Mouse (Mus musculus): ENCODE results near the gene Ldlrap1.

The Ldlrap1 gene

DNA sequence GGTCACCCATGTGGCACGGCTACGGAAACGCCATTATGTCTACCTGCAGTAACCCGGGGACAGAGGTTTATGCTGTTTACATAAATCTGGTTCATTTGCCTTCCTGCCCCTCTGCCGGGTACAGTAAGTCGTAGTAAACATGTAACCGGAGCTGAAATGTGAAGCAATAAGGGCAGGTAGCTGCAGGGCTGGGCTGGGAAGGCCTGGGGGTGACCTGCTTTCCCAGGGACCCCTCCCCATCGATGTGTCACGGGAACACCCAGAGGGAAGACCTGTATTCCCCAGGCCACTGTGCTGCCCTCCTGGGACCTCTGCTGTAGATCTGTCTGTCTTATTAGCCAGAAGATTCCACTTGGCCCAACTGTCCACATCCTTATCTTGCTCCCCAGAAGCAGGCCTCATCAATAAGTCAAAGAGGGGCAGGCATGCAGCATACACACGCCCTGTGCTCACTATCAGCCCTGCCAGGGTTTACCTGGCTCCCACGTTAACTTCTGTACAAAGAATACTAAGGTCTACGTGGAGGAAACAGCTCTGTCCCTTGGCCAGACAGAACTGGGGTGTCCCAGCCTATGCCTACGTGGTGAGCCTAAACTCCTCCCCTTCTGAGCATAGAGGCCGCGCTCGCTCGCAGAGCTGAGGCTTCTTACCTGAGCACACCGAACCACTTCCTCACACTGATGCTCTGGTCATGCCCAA lies 16.0 kb downstream of the Ldlrap1 start:
- no peak for DNase-seq (ENCODE audit: extremely low read depth, low read depth, low spot score)

DNA sequence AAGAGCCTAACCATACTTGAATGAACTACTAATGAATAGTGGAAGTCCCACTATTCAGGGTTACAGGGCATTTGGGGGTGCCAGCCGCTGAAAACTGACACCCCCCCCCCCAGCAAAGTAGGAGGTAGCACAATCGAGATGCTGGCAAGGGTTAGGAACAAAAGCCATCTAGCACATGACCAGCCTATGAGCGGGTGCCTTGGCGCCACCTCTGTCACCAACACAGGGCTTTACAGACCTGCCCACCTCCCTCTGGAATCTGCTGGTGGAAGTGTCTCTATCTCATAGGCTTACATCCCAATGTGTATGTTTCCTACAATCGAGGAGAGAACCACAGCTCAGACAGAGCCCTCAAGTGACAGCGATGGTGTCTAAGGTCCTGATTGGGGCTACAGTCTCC lies 17.0 kb downstream of the Ldlrap1 start:
- no peak for DNase-seq (ENCODE audit: extremely low read depth, low read depth, low spot score)

DNA sequence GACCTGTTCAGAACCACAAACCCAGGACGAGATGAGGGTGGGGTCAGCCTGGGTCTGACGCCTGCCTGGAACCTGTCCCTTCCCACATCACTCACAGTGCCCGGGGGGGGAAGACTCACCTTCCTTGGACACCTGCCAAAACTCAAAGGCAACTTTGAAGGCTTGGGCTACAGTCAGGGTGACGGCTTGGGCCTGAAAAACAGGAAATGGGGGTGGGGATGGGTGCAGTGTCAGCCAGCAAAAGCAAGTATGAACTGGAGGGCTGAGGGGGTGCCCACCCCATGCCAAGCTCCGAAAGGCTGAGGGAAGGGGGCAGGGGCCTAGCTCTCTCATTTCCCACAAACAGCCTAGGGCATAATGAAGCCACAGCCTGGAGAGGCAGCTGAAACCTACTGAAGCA lies 17.6 kb downstream of the Ldlrap1 start:
- DNase-seq (ENCODE audit: extremely low read depth, low read depth, low spot score) = no peak

DNA sequence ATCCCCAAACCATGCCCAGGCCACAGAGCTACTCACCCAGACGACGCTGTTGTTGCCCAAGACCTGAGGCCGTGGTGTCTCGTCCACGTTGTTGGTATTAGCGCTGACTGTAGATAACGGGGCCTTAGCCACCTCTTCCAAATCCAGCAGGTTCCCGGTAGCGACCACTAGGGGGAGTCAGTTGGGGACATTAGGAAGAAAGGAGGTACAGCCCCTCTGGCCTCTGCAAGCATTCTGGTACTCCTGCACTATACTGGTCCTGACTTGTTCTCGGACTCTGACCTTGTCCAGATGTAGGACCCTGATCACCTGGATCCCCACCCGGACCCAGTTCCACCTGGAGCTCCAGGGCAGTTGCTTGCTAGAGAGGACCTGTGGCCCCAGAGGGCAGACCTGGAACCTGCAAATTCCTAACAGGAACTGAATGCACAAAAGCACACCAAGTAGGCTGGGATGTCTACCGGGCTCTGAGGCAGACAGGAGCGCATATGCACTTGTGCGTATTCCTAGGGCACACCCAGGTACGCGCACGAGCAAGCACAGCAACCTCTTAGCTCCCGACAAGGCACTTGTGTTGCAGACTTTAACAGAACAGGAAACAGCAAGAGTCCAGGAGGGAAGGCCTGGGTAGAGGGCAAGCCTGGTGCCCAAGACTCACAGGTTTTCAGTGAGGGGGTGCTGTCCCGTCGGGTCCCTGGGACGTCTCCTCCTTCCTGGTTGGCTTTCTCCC lies 18.4 kb downstream of the Ldlrap1 start:
- no peak for DNase-seq (ENCODE audit: extremely low read depth, low read depth, low spot score)

DNA sequence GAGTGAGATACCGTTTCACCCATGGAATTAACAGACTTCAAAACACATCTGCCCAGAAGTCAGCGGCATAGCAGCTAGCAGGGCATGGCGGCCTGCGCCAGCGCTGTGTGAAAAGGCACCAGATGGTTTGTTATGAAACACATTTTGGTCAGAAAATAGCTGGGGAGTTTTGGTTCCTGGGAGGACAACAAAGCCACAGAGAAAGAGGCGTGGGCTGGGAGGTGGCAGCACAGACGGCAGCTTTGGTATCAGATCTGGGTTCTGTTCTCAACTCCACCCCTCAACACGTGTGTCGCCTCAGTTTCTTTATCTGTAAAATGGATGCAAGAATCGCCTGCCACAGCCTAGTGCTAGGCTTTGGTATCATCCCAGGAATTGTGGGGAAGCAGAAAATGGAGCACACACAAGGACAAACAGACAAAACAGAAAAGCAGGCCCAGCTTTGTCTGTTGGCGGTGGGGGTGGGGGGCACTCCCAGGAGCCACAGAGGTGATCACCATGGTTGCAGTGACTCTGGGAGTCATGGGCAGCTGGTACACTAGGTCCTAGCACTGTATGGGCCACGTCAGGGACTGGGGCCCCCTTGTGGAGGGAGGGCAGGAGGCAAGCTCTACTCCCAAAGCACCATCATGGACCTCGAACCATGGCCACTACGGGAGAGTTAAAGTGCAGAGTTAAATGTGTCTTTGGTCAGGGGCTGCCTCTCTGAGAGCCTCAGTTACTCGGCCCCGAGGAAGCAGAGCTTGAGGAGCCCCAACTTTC lies 21.7 kb downstream of the Ldlrap1 start:
- DNase-seq (ENCODE audit: extremely low read depth, low read depth, low spot score) = no peak

DNA sequence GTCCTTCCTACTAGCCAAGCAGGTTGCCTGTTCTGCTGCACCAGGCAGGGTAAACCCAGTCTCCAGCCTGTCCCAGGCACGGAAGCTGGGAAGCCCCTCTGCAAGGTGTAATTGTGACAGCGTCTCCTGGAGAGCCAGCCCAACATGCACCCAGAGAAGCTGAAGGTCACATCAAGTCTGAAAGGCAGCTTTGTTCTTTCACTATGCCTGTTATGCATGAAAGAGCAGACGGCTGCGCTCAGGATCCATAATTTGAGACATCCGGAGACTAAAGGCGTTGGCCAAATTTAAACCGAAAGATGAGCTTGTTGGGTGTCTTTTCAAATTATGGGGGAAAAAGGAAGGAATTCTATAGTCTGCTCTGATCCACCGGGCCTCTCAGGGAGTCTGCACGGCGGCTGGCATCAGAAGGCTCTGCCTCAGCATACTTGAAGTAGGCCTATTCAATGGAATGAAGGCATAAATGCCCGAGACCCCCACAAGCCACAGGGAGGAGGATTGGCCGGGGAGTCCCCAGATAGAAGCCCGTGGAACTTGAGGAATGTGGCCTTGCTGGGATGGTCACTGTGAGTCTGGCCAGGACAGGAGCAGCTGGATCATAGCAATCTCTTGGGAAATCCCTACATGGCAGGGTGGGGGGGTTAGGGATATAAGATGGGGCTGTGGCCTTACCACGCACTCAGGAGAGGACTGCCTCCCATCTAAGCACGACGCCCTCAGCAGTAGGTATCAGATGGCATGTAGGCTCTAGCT lies 23.8 kb downstream of the Ldlrap1 start:
- no peak for DNase-seq (ENCODE audit: extremely low read depth, low read depth, low spot score)

DNA sequence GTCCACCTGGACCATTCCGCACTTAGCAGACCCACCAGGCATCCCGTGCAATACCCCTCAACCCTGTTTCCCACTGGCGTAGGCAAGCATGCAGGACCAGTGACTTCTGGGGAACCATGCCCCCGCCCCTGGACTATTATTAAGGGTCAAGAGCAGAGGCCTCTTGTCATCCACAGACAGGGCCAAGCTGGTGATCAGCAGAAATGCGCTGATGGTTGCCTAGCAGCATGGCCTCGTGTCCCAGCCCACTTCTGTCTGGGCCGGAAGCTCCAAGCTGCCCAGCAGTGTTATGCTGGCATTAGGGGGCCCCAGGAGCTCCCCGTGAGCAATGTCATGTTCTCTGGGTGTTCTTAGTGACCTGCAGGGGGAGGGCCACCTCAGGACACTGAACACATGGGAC lies 25.9 kb downstream of the Ldlrap1 start:
- no peak for DNase-seq (ENCODE audit: extremely low read depth, low read depth, low spot score)

DNA sequence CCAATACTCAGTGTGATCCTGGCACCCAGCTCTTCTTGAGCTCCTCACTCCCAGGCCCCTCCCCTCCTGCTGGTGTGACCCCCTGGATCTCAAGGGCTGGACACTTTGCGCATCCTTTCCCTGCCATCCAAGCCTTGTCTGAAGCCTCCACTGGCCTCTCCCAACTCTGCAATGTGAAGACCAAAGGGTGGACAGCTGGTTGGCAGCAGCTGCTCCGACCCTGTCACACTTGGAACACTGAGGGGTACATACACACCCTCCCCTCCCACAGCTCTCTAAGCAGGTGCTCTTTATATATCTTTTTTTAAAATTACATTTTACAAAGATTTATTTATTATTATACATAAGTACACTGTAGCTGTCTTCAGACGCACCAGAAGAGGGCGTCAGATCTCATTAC lies 27.6 kb downstream of the Ldlrap1 start:
- no peak for DNase-seq (ENCODE audit: extremely low read depth, low read depth, low spot score)

DNA sequence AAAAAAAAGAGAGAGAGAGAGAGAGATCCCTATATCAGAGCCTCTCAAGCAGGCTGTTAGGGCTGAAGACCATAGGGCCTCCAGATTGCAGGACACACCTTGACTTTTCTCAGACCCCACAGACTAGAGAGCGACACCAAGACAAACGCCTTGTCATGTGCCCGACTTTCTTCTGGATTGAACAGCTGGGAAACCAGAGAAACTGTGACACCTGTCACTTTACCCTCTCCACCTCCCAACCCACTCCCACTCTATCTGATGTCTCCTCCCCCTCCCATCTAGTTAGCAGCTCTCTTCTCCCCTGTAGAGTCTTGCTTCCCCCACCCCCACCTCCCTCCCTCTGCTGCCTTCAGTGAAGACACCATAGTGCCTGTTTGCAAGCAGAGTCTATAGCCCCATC lies 28.3 kb downstream of the Ldlrap1 start:
- DNase-seq (ENCODE audit: extremely low read depth, low read depth, low spot score) = no peak

DNA sequence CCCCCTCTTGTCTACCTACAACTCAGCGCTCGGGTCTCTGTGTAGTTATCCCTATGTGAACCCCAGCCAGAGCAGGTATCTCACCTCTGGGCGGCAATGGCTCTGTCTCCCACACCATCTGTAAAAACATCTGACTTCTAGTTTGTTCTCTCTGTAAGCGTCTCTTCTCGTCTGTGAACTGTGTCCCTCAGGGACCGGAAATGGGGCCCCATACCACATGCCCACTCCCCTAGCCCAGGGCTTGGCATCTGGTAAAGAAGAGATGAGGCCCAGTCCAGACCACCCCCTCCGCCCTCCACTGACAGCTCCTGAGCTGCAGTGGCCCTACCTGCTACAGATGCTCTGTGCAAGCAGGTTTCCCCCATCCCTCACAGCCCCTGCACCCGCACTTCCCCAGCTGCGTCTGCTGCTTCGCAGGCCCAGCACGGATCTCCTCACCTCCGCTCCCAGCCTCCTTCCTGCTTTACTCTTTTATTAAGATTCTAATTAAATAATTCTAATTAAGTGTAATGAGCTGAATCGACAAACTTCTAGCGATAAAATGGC lies 30.4 kb downstream of the Ldlrap1 start:
- DNase-seq (ENCODE audit: extremely low read depth, low read depth, low spot score) = no peak

DNA sequence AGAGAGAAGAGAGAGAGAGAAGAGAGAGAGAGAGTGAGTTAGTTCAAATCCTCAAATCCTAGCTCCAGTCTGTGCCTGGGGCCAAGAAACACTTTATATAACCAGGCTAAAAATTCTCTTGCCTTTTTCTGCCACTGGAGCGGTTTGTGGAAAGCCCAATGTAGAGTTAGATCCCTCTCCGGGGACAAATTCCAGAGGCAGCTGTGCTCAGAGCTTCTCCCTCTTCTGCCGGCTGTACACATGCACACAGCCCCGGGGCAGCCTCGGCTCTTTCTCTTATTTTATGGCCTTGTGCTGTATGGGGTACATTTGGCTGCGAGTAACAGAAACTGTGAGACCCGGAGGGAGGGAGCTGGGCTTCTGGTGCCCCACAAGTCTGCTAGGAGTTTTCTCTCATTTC lies 31.7 kb downstream of the Ldlrap1 start:
- DNase-seq (ENCODE audit: extremely low read depth, low read depth, low spot score) = no peak

DNA sequence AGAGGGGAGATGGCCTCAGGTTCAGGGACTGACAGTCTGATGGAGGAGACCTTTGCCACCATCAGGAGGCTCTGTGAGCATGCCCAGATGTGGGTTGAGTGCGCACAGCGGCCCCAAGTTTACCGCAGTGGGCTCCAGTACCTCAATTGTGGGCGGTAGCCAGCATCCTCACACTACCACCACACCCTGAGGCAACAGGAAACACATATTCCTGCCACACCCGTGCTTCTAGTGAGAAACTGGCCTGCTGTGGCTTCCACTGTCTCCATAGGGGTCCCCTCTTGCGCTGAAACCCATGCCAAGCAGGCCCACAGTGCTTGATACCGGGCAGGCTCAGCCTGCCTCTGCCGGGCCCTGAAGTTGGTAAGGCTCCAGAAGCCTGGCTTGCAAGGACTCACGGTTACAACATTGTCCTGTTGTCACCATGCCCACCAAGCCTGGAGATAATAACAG lies 33.2 kb downstream of the Ldlrap1 start:
- DNase-seq (ENCODE audit: extremely low read depth, low read depth, low spot score) = no peak

DNA sequence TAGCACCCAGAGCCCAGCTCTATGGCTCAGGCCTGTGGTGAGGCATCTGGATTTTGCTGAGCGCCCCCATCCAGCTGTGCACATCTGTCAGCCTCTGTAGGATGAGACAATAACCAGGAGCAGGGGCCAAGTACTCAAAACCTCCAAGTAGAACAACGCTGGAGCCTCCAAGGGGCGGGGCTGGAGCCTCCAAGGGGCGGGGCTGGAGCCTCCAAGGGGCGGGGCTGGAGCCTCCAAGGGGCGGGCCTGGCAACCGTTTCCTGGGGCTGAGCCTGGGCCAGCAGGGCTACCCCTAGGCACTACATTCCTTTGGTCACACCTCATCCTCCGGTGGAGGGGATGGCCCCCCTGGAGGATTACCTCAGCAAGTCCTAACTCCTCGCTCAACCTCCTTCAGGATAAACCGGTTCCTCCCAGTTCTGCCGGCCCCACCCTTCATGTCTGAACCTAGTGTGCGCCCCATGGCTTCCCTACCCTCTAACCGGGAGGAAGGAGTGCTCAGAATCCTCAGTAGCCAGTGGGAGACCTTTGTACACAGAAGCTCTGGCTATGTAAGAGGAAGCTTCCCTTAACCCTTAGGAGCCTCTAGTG lies 33.7 kb downstream of the Ldlrap1 start:
- no peak for DNase-seq (ENCODE audit: extremely low read depth, low read depth, low spot score)

DNA sequence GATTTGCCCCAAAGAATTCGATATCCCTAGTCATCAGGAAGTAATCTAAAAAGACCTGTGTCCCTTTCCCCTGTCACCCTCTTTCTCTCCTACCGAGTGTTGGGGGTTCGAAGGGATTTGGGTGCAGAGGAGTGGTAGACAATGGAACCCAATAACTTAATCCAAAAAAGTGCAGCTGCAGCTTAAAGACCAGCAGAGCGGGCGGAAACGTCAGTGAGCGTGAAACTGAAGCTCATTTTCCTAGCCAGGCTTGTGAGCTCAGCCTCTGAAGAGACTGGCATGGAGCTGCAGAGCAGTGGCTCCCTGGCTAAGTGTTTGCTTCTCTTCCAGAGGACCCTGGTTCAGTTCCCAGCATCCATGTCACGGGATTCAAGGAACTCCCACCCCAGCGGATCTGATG lies 34.5 kb downstream of the Ldlrap1 start:
- no peak for DNase-seq (ENCODE audit: extremely low read depth, low read depth, low spot score)

DNA sequence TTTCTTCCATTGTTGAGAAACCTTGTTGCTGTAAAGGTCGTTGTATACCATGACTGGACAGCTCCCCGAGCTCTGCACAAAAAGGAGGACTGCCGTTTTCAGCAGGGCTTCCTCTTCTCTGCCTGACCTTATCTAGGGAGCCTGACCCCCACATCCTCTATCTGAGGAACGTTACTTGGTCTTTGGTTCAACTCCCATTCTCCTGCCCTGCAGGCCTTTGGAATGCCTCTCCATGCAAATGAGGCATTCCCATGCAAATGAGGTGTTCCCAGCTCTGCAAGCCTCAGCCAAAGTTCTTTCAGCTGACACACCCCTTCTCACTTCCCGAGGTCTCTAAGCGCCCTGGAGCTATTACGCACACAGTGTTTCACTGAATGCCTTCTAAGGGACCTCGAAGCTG lies 37.7 kb downstream of the Ldlrap1 start:
- no peak for DNase-seq (ENCODE audit: extremely low read depth, low read depth, low spot score)

DNA sequence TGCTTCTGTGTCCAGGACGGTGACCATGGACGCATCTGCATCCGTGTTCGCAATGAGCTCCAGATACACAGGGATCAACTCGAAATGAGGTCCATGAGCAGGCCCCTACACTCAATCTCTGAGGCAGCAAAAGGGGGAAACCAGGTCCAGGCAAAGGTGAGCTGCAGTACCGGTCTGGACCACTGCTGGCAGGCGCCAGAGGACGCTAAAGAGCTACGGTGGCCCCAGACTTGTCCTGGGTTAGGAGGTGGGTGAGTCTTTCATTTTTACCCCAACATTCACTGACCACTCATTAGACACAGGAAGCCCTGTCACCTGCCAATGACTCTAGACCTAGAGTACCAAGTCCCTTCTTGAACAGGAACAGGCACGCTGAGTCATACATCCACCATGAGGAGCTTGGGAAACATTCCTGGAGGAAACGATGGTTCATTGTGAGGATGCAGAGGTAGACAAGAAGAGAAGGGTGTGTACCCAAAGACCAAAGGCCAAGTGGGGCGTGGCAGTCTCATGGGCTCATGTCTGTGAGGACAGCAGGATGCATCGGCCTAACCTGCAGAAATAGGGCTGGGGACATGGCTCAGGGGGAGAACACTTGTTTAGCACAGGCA lies 42.0 kb downstream of the Ldlrap1 start:
- no peak for DNase-seq (ENCODE audit: extremely low read depth, low read depth, low spot score)

DNA sequence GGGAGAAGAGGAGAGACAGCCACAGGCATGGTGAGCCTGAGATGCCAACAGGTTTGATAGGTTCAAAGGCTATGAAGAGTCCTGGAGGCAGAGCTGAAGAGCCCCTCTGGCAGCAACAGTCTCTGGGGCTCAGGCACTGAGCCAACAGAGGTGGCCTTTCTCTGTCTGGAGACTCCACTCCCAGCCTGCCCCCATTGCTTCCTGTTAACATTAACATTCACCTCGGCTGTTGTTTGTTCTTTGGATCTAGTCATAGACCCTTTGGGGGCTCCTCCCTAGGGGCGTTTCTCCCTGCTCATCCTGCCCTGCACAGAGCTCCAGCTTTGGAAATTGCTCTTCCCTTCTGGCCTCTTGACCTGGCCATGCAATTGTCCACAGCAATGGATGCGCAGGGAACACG lies 42.9 kb downstream of the Ldlrap1 start:
- no peak for DNase-seq (ENCODE audit: extremely low read depth, low read depth, low spot score)

DNA sequence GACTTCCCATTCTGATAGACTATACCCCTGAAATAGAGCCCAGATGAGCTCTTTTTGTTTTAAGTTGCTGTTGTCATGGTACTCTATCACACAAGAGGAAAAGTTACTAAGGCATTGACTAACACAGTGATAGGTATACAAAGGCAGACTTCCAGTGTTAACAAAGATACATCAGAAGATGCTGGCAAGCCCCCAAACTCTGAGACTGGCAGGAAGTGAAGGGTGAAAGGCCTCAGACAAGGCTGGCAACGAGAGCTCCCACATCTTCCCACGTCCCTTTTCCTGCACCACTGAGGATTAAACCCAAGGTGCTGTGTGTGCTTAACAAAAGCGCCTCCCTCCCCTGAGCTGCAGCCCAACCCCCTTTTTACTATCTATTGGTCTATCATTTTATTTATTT lies 44.6 kb downstream of the Ldlrap1 start:
- DNase-seq (ENCODE audit: extremely low read depth, low read depth, low spot score) = no peak

DNA sequence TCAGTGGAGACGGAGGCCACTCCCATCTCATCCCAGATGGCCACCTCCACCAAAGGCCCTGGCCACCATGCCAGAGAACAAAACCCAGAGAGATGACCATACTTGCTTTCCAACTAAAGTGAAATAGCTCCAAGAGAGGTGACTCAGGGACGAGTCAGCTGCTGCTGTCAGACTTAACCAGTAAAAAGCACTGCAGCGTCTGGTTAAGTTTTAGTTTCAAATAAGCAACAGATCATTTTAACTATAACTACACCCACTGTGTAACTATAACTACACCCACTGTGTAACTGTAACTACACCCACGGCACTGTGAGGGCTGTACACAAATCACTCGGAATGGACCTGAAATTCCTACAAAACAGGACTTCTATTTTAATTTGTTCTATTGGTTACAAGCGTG lies 46.7 kb downstream of the Ldlrap1 start:
- no peak for DNase-seq (ENCODE audit: extremely low read depth, low read depth, low spot score)

DNA sequence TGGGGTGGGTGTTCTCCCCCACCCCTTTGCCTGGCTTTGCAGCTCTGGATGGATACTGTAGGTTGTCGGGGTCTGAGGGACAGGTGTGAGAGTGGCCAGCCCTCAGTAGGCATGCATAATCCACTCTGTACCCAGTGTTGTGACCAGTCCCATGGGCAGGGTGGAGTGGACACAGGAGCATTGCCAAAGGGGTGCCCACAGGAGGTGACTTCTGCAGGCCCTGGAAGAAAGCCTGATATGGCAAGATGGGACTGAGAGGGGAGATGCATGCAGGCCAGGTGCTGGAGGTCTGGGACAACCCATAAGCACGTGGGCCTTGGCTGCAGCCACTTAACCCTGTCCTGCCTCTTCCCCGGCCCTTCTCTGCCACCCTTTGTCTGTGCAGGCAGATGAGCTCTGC lies 47.5 kb downstream of the Ldlrap1 start:
- DNase-seq (ENCODE audit: extremely low read depth, low read depth, low spot score) = no peak

Data from fat pad, adult 2 months (tissue).